Mouse (Mus musculus) myocyte (in vitro differentiated cells): Measurements from ENCODE around the gene Iqschfp.

Source experiments
- POLR2AphosphoS2 ChIP-seq: IDR thresholded peaks from one replicate; pipeline ENCODE4 v1.6.1; 2011; ENCODE audit warnings: low read depth, control low read depth; ENCODE audit not compliant: insufficient read length
- USF1 ChIP-seq: IDR thresholded peaks from one replicate; pipeline ENCODE4 v1.6.1; 2011; ENCODE audit warnings: low read depth, mild to moderate bottlenecking, control low read depth, moderate library complexity

- TF ChIP-seq POLR2AphosphoS2 = no peak
- TF ChIP-seq USF1 = no peak
Observed at GRCm38 (mm10) chr3:68602891-68603290, 710.9 kb downstream of the Iqschfp start.
